Mouse (Mus musculus) midbrain, postnatal 0 days (tissue): ENCODE measurements around the gene Rbfox1. TPM values are rescaled to one million over a fixed set of nuclear protein-coding genes. Genes with fewer than 3 reads are reported as not detected.

Source experiments
- ATAC-seq: fragments of 200-750 bp; cut with Nextera tagmentation; 2 replicates; pipeline ENCODE4 v1.8.0; 2017; ENCODE audit warnings: moderate number of reproducible peaks, mild to moderate bottlenecking, moderate TSS enrichment, moderate library complexity; ENCODE audit not compliant: low FRiP score
- DNase-seq: peaks from one replicate; pipeline ENCODE4 v3.0.0-alpha.2; 2015; ENCODE audit warnings: low spot score
- H3K27ac ChIP-seq: fragments of 300-500 bp; sonication (generic); 2 replicates; pipeline ENCODE4 v1.5.1; 2014; ENCODE audit warnings: low read depth, mild to moderate bottlenecking, low read length, mixed read lengths
- H3K27me3 ChIP-seq: fragments of 300-500 bp; sonication (generic); 2 replicates; pipeline ENCODE4 v1.6.1; 2014; ENCODE audit warnings: low read length, control low read depth, mixed read lengths; ENCODE audit not compliant: insufficient read depth
- H3K36me3 ChIP-seq: fragments of 300-500 bp; sonication (generic); 2 replicates; pipeline ENCODE4 v1.6.1; 2014; ENCODE audit warnings: low read length, control low read depth, mixed read lengths; ENCODE audit not compliant: insufficient read depth
- H3K4me1 ChIP-seq: fragments of 300-500 bp; sonication (generic); 2 replicates; pipeline ENCODE4 v1.6.1; 2014; ENCODE audit warnings: mild to moderate bottlenecking, control low read depth, antibody characterized with exemption, low read length, mixed read lengths; ENCODE audit not compliant: insufficient read depth
- H3K4me2 ChIP-seq: fragments of 300-500 bp; sonication (generic); 2 replicates; pipeline ENCODE4 v1.6.1; 2014; ENCODE audit warnings: low read depth, mild to moderate bottlenecking, low read length, mixed read lengths; ENCODE audit not compliant: poor library complexity, severe bottlenecking
- H3K4me3 ChIP-seq: fragments of 300-500 bp; sonication (generic); 2 replicates; pipeline ENCODE4 v1.5.1; 2014; ENCODE audit warnings: low read depth, mild to moderate bottlenecking, low read length, moderate library complexity
- H3K9ac ChIP-seq: fragments of 300-500 bp; sonication (generic); replicated peaks from 2 replicates; pipeline ENCODE4 v1.6.1; 2014; ENCODE audit warnings: mild to moderate bottlenecking, low read length, moderate library complexity, mixed read lengths; ENCODE audit not compliant: poor library complexity, severe bottlenecking
- H3K9me3 ChIP-seq: fragments of 300-500 bp; sonication (generic); 2 replicates; pipeline ENCODE4 v1.6.1; 2016; ENCODE audit warnings: low read length, control low read depth
- CTCF ChIP-seq: IDR thresholded peaks from 2 replicates; pipeline ENCODE4 v1.5.1; 2016; ENCODE audit warnings: antibody characterized with exemption, mild to moderate bottlenecking
- WGBS: fragments of 180-500 bp; shearing (Covaris S2); extraction: QIAGEN DNeasy Blood & Tissue Kit; methylation state at CpG from one replicate; pipeline ENCODE4 v1.1.7; 2014; 5-methylcytosine and 5-hydroxymethylcytosine counted together
- polyA plus RNA-seq: library from polyadenylated mRNA; unstranded; fragments of >200 nt; fragmentation: Nextera tagmentation; extraction: Ambion mirVana; gene quantifications from 2 replicates; pipeline ENCODE4 v1.2.1, GENCODE M21; 2015
- total RNA-seq: library from RNA; depleted of rRNA; stranded (reverse); fragments of >200 nt; gene quantifications from 2 replicates; pipeline ENCODE4 v1.2.3, GENCODE M21; 2014

The Rbfox1 gene
- total and polyA plus RNA-seq, 2 experiments from 2014 or later = 142 to 242 TPM

DNA sequence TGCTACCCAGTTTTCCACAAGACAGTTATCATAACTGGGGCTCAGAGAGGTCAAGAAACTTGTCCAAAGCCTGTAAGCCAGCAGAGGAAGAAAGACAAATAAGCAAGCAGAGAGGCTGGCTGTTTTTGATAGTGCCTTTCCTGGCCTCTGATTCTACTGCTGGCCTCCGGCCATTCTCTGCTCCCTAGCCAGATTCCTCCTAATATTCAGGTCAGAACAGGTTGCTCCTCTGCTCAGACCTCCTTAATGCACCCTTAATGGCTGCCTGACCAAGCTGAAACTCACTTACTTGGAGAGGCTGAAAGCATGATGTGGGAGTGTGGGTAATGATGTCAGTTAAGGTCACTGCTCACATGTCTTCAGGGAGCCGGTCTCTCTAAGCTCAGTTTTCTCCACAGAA lies 270.4 kb downstream of the Rbfox1 start:
- H3K4me1 ChIP-seq = no peaks in the 10 kb centered on the region; the same call in 1 of the 2 replicates
- H3K9ac ChIP-seq = no peak overlapping the region
- WGBS = 80% methylated on average over 2 of the region's 2 CpGs
- no peak overlapping the region for H3K4me2 ChIP-seq
- no peaks in the 10 kb centered on the region for H3K36me3 ChIP-seq
- no peak overlapping the region for H3K4me3 ChIP-seq
- TF ChIP-seq CTCF = no peak
- no peaks in the 10 kb centered on the region for H3K27me3 ChIP-seq
- H3K9me3 ChIP-seq = no peaks in the 10 kb centered on the region
- DNase-seq (no peak), ATAC-seq (no peak)
- no peak overlapping the region for H3K27ac ChIP-seq

DNA sequence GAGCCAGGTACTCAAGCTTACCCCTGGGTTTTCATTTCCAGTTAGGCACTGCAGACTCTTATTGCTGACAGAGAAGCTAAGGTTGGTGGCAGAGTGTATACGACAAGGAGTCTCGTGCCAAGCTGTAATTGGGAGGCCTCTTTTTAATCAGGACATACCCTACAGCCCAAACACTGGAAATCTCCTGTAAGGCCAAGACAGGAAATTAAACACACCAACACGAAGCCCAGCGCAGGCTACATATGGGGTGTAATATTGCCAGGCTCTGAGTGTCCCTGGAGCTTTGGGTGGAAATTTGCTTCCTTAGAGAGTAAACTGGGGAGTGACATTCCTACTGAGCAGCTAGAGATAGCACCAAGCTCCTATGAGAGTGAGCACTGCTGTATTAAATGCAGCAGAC lies 279.3 kb downstream of the Rbfox1 start:
- DNase-seq (no peak), ATAC-seq (no peak)
- no peaks in the 10 kb centered on the region; the same call in 1 of the 2 replicates for H3K4me1 ChIP-seq
- no peaks in the 10 kb centered on the region for H3K27me3 ChIP-seq
- no peak overlapping the region for H3K4me2 ChIP-seq
- no peaks in the 10 kb centered on the region for H3K9me3 ChIP-seq
- WGBS = 58% methylated on average over 4 of the region's 4 CpGs
- H3K4me3 ChIP-seq = no peak overlapping the region
- TF ChIP-seq CTCF = no peak
- no peaks in the 10 kb centered on the region for H3K36me3 ChIP-seq
- no peak overlapping the region for H3K9ac ChIP-seq
- H3K27ac ChIP-seq = no peak overlapping the region

DNA sequence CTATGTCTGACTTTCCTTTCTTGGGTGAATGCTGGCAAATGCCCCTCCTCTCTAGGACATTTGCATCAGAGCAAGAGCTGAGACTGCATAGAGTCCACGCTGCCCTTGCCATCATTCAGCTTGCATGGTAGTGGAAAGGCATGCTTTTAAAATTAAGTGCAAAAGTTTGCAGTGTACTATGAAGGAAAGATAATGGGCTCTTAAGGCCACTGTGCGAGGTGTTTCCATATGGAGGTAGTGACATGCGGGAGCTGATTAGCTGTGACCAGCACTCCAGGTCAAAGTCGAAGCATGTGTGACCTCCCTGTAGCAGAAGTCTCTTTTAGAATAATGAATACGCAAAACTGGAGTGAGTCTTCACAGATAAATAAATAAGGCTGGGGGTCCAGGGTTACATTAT lies 284.2 kb downstream of the Rbfox1 start:
- Histone ChIP-seq H3K4me2 (no peak overlapping the region), H3K4me3 (no peak overlapping the region), H3K9ac (no peak overlapping the region), H3K4me1 (no peaks in the 10 kb centered on the region; the same call in 1 of the 2 replicates), H3K27me3 (no peaks in the 10 kb centered on the region), H3K36me3 (no peaks in the 10 kb centered on the region), H3K9me3 (no peaks in the 10 kb centered on the region), H3K27ac (no peak overlapping the region)
- no peak for DNase-seq
- no peak for TF ChIP-seq CTCF
- WGBS = 84% methylated on average over 5 of the region's 5 CpGs
- ATAC-seq = no peak

DNA sequence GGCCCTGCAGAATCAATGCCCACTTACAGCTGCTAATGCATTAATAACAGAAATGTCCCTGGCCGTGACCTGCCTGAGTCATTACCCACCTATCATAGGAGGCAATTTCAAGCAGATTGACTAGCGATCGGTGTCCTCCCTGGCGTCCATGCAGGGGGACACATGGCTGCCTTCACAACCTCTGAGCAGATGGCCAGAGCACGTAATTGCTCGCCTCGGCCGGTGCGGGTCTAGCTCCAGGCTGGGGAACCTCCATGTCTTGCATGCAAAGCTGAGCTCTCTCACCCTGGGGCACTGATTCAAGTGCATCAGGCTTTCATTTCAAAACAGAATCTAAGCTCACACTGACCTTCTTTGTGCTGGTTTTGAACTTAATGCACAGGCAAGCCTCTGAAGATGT lies 295.7 kb downstream of the Rbfox1 start:
- ATAC-seq (no peak), DNase-seq (peak; percentile 34)
- Histone ChIP-seq H3K4me3 (no peak overlapping the region), H3K4me1 (no peaks in the 10 kb centered on the region; the same call in 1 of the 2 replicates), H3K9me3 (no peaks in the 10 kb centered on the region), H3K9ac (no peak overlapping the region), H3K36me3 (no peaks in the 10 kb centered on the region), H3K27ac (no peak overlapping the region), H3K27me3 (no peaks in the 10 kb centered on the region), H3K4me2 (no peak overlapping the region)
- 85% methylated on average over 9 of the region's 9 CpGs for WGBS
- TF ChIP-seq CTCF = no peak

DNA sequence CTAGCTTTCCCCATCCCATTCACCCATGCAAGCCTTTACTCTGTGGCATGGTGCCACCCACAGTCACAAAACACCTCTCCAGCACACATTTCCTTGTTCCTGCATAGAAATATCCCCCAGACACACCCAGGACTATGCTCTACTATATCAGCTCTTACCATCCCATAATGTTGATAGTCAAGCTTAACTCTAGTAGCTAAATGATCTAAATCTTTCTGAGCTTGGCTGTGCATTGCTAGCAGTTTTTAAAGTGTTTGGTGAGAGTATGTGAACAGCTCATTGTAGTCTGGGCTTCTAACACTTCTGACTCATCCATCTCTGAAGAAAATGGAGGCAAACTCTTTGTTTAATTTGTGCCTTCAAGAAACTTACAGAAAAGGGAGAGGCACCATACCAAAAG lies 297.2 kb downstream of the Rbfox1 start:
- H3K27me3 ChIP-seq = no peaks in the 10 kb centered on the region
- H3K4me2 ChIP-seq = no peak overlapping the region
- ATAC-seq (no peak), DNase-seq (no peak)
- no peak overlapping the region for H3K9ac ChIP-seq
- H3K4me1 ChIP-seq = no peaks in the 10 kb centered on the region; the same call in 1 of the 2 replicates
- no peak overlapping the region for H3K27ac ChIP-seq
- TF ChIP-seq CTCF = no peak
- no peaks in the 10 kb centered on the region for H3K36me3 ChIP-seq
- no peak overlapping the region for H3K4me3 ChIP-seq
- no peaks in the 10 kb centered on the region for H3K9me3 ChIP-seq

DNA sequence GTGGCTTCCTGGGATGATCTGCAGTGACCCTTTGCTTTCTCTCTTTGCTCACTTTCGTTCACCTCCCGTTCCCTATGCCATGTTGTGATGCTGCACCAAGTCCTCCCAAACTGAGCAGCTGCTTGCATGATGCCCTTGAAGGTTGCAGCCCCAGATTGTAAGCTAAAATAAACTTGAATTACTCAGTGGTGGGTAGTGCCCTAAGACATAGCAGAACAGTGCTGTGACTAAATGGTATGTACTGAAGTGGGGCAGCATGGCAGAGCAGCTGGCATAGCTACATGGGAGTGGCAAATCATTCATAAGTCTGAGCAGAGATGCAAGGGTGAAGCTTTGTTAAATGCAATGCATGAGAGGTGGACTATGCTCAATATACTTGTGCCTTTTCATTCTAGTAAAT lies 307.2 kb downstream of the Rbfox1 start:
- Histone ChIP-seq H3K9ac (no peak overlapping the region), H3K36me3 (no peaks in the 10 kb centered on the region), H3K27ac (no peak overlapping the region), H3K4me3 (no peak overlapping the region), H3K4me2 (no peak overlapping the region), H3K4me1 (no peaks in the 10 kb centered on the region), H3K9me3 (no peaks in the 10 kb centered on the region), H3K27me3 (no peaks in the 10 kb centered on the region)
- TF ChIP-seq CTCF = no peak
- WGBS = 69% methylated on average over 2 of the region's 2 CpGs
- DNase-seq (no peak), ATAC-seq (no peak)
